Mouse (Mus musculus): ENCODE data around the gene Sspn.

DNA sequence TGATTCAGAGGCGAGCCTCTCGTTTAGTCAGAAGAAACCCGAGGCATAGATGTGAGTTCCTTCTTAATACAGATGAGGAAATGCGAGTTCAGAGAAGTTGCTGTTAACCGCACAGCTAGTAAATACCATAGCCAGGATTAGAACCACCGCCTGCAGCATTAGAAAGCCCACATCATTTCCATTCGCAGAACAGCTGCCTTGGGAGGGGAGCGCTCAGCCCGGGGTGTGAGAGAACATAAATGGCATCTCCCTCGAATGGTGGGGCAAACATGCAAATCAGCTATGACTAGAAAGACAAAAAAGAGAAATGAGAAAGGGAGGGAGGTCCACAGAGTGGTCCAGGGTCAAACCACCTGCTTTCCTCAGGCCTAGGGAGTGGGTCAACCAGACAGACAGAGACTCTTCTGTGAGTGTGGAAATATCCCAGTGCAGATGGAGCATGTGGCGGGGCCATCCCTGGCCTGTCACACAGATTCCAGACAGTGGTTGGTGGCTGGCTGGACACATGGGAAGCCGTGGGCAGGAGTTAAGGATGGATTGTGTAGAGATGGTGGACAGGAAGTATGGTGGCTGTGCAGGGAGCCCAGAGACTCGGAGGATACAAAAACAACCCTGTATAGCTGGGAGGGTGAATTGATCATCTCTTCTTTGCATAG, 37.9 kb upstream of the Sspn start:
- no peak for TF ChIP-seq POLR2A (IDR thresholded peaks at IDR 0.05; ENCODE audit: insufficient read length, low read depth)
- no peak for TF ChIP-seq MAX (IDR thresholded peaks at IDR 0.05; ENCODE audit: low read depth)
- no peak for TF ChIP-seq USF1 (IDR thresholded peaks at IDR 0.05; ENCODE audit: low read depth)
- TF ChIP-seq REST (IDR thresholded peaks at IDR 0.05; ENCODE audit: insufficient read depth, insufficient read length), result no peak
- no peak for TF ChIP-seq POLR2AphosphoS2 (IDR thresholded peaks at IDR 0.05; ENCODE audit: insufficient read length, low read depth)
- no peak for TF ChIP-seq TCF12 (IDR thresholded peaks at IDR 0.05; ENCODE audit: insufficient read depth, poor library complexity, severe bottlenecking)
- no peak for TF ChIP-seq MYOD1 (IDR thresholded peaks at IDR 0.05; ENCODE audit: control insufficient read depth in 1 of 3, insufficient read length in 2 of 3, low read depth in 2 of 3)
- no peak for TF ChIP-seq E2F4 (IDR thresholded peaks at IDR 0.05; ENCODE audit: insufficient read depth)

All from myocyte (in vitro differentiated cells).